Mouse (Mus musculus): ENCODE results near the gene S1pr4.
A peak's percentile ranks its signal among the peaks of the same experiment; 100 is the strongest.

The S1pr4 gene

GRCm38 (mm10) chr10:81464405-81465264, 35.3 kb downstream of the S1pr4 start:
- DNase-seq (ENCODE audit: low read depth, low spot score): peak; percentile 92

- no peak for DNase-seq (ENCODE audit: low read depth, low spot score)
These were observed 36.4 kb downstream of the S1pr4 start for GRCm38 (mm10) chr10:81463531-81463930.

GRCm38 (mm10) chr10:81462917-81463316, 37.0 kb downstream of the S1pr4 start:
- no peak for DNase-seq (ENCODE audit: low read depth, low spot score)

- DNase-seq (ENCODE audit: low read depth, low spot score): no peak
These were observed 37.5 kb downstream of the S1pr4 start for GRCm38 (mm10) chr10:81462415-81462804.

GRCm38 (mm10) chr10:81461673-81462414, 38.1 kb downstream of the S1pr4 start:
- peak; percentile 57 for DNase-seq (ENCODE audit: low read depth, low spot score)

- DNase-seq (ENCODE audit: low read depth, low spot score): no peak
These were observed 39.0 kb downstream of the S1pr4 start for GRCm38 (mm10) chr10:81460951-81461350.

- DNase-seq (ENCODE audit: low read depth, low spot score): no peak
These were observed 39.5 kb downstream of the S1pr4 start for GRCm38 (mm10) chr10:81460471-81460870.

- DNase-seq (ENCODE audit: low read depth, low spot score): no peak
These were observed 40.5 kb downstream of the S1pr4 start for GRCm38 (mm10) chr10:81459399-81459798.

GRCm38 (mm10) chr10:81458267-81458666, 41.7 kb downstream of the S1pr4 start:
- DNase-seq (ENCODE audit: low read depth, low spot score): no peak

GRCm38 (mm10) chr10:81457624-81458023, 42.3 kb downstream of the S1pr4 start:
- DNase-seq (ENCODE audit: low read depth, low spot score): no peak

GRCm38 (mm10) chr10:81456983-81457563, 42.9 kb downstream of the S1pr4 start:
- DNase-seq (ENCODE audit: low read depth, low spot score): no peak

GRCm38 (mm10) chr10:81455181-81455895, 44.6 kb downstream of the S1pr4 start, which contains the start of gene Nfic:
TSS of gene Nfic (minus strand) at chr10:81455635.
- DNase-seq (ENCODE audit: low read depth, low spot score): no peak

GRCm38 (mm10) chr10:81454106-81454505, 45.8 kb downstream of the S1pr4 start:
- no peak for DNase-seq (ENCODE audit: low read depth, low spot score)

GRCm38 (mm10) chr10:81452947-81453288, 47.0 kb downstream of the S1pr4 start:
- no peak for DNase-seq (ENCODE audit: low read depth, low spot score)

- no peak for DNase-seq (ENCODE audit: low read depth, low spot score)
These were observed 47.5 kb downstream of the S1pr4 start for GRCm38 (mm10) chr10:81452237-81452946.

- no peak for DNase-seq (ENCODE audit: low read depth, low spot score)
These were observed 48.6 kb downstream of the S1pr4 start for GRCm38 (mm10) chr10:81451365-81451745.

GRCm38 (mm10) chr10:81450641-81451364, 49.1 kb downstream of the S1pr4 start:
- no peak for DNase-seq (ENCODE audit: low read depth, low spot score)

GRCm38 (mm10) chr10:81450140-81450539, 49.8 kb downstream of the S1pr4 start:
- peak; percentile 84 for DNase-seq (ENCODE audit: low read depth, low spot score)
